Mouse (Mus musculus) heart, embryonic 16.5 days (tissue): Measurements from ENCODE around the gene Hlcs. TPM values are rescaled to one million over a fixed set of nuclear protein-coding genes. Genes with fewer than 3 reads are reported as not detected.
A peak's percentile ranks its signal among the peaks of the same experiment; 100 is the strongest.

ENCODE experiments used
- ATAC-seq: fragments of 200-750 bp; cut with Nextera tagmentation; replicated peaks from 2 replicates; pipeline ENCODE4 v1.8.0; 2017; ENCODE audit warnings: moderate number of reproducible peaks; ENCODE audit not compliant: insufficient read depth, low FRiP score; ENCODE audit errors: extremely low read depth
- H3K27ac ChIP-seq: fragments of 300-500 bp; sonication (generic); 2 replicates; pipeline ENCODE4 v1.5.1; 2014; ENCODE audit warnings: mild to moderate bottlenecking, low read length, control low read depth, moderate library complexity
- H3K27me3 ChIP-seq: fragments of 300-500 bp; sonication (generic); 2 replicates; pipeline ENCODE4 v1.6.1; 2014; ENCODE audit warnings: low read length, mixed read lengths; ENCODE audit not compliant: control insufficient read depth, insufficient read depth
- H3K36me3 ChIP-seq: fragments of 300-500 bp; sonication (generic); 2 replicates; pipeline ENCODE4 v1.6.1; 2014; ENCODE audit not compliant: control insufficient read depth, insufficient read depth
- H3K4me1 ChIP-seq: fragments of 300-500 bp; sonication (generic); 2 replicates; pipeline ENCODE4 v1.6.1; 2014; ENCODE audit warnings: low read length, mixed read lengths; ENCODE audit not compliant: control insufficient read depth, insufficient read depth
- H3K4me2 ChIP-seq: fragments of 300-500 bp; sonication (generic); 2 replicates; pipeline ENCODE4 v1.6.1; 2014; ENCODE audit warnings: low read depth, mild to moderate bottlenecking, control low read depth, low read length
- H3K4me3 ChIP-seq: fragments of 300-500 bp; sonication (generic); 2 replicates; pipeline ENCODE4 v1.5.1; 2014; ENCODE audit warnings: mild to moderate bottlenecking, control low read depth, low read length
- H3K9ac ChIP-seq: fragments of 300-500 bp; sonication (generic); 2 replicates; pipeline ENCODE4 v1.6.1; 2014; ENCODE audit warnings: low read length, control low read depth
- H3K9me3 ChIP-seq: fragments of 300-500 bp; sonication (generic); replicated peaks from 2 replicates; pipeline ENCODE4 v1.6.1; 2016; ENCODE audit warnings: low read length; ENCODE audit not compliant: control insufficient read depth
- WGBS: fragments of 180-500 bp; shearing (Covaris S2); extraction: QIAGEN DNeasy Blood & Tissue Kit; methylation state at CpG from one replicate; pipeline ENCODE4 v1.1.7; 2014; 5-methylcytosine and 5-hydroxymethylcytosine counted together
- polyA plus RNA-seq: library from polyadenylated mRNA; unstranded; fragments of >200 nt; fragmentation: Nextera tagmentation; extraction: Ambion mirVana; gene quantifications from 2 replicates; pipeline ENCODE4 v1.2.1, GENCODE M21; 2015

Gene Hlcs
- polyA plus RNA-seq, 1 experiment from 2014 or later, result 6.8 TPM

DNA sequence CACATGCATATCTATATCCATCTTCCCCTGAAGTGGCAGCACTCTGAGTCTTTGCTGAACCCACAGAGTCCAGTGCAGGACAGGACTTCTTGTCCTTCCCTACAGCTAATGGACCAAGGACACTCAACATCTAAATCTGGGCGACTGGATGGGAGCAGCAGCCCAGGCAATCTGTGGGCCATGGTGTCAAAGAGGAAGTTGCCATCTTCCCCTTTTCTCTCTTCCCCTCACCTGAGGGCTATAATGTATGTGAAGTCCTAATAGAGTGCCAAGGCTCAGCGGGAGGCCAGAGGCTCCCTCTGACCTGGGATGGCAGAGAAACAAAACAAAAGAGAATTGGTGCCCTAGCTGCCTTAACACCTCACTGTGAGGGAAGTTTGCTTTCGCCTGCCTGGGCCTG is 29.4 kb downstream of the Hlcs start:
- no peaks in the 10 kb centered on the region for H3K27me3 ChIP-seq
- no peak overlapping the region for H3K27ac ChIP-seq
- no peak for ATAC-seq
- no peak overlapping the region for H3K4me2 ChIP-seq
- WGBS, result 91% methylated on average over 3 of the region's 3 CpGs
- H3K4me3 ChIP-seq, result no peak overlapping the region
- no peaks in the 10 kb centered on the region for H3K4me1 ChIP-seq
- no peak overlapping the region for H3K9ac ChIP-seq
- 0 out of 2 replicates have a peak, but pooled peaks cover 5% of the 10 kb centered on the region for H3K9me3 ChIP-seq
- peaks cover 10% of the 10 kb centered on the region; the same call in 1 of the 2 replicates for H3K36me3 ChIP-seq

DNA sequence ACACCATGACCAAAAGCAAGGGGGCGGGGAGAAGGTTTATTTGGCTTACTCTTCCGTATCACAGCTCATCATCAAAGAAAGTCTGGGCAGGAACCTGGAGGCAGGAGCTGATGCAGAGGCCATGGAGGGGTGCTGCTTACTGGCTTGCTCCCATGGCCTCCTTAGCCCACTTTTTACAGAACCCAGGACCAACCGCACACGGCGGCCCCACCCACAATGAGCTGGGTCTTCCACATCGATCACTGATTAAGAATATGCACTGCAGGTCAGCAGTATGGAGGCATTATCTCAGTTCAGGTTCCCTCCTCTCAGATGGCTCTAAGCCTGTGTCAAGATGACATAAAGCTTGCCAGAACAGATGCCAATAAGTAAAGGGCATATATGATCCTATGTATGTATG is 42.5 kb downstream of the Hlcs start:
- H3K27ac ChIP-seq, result no peak overlapping the region
- H3K4me1 ChIP-seq, result peaks cover 2% of the 10 kb centered on the region; the same call in 1 of the 2 replicates
- ATAC-seq, result no peak
- no peak overlapping the region for H3K4me3 ChIP-seq
- no peaks in the 10 kb centered on the region for H3K27me3 ChIP-seq
- peaks cover 4% of the 10 kb centered on the region for H3K36me3 ChIP-seq
- no peak overlapping the region for H3K9ac ChIP-seq
- no peak overlapping the region for H3K4me2 ChIP-seq
- 0 out of 2 replicates have a peak, but pooled peaks cover 2% of the 10 kb centered on the region for H3K9me3 ChIP-seq
- whole genome bisulfite sequencing, result 78% methylated on average over 6 of the region's 6 CpGs

DNA sequence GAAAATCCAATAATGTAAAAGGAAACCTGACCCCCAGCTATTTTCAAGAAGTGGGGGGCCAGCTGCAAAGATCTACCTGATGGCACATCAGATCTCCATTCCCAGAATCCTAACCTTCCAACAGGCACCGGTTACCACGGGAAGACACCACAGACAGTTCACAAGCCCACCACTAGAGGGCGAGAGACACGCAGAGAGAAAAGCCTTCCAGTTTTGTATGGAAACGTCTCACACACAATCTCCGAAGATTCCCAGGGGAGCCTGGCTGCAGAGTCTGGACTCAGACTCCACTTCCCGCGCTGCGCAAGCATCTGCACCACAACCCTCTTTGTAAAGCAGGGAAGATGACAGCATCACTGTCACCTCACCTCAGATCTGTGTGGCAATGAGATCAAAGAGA is 43.7 kb downstream of the Hlcs start:
- Histone ChIP-seq H3K9me3 (0 out of 2 replicates have a peak, but pooled peaks cover 2% of the 10 kb centered on the region), H3K4me2 (peak overlapping the region; percentile 49; the same call in 1 of the 2 replicates), H3K4me1 (peaks cover 2% of the 10 kb centered on the region; the same call in 1 of the 2 replicates), H3K27me3 (no peaks in the 10 kb centered on the region), H3K9ac (no peak overlapping the region), H3K36me3 (peaks cover 3% of the 10 kb centered on the region), H3K4me3 (no peak overlapping the region; the same call in 1 of the 2 replicates), H3K27ac (no peak overlapping the region)
- peak; percentile 46 for ATAC-seq
- 4% methylated on average over 9 of the region's 9 CpGs for WGBS

DNA sequence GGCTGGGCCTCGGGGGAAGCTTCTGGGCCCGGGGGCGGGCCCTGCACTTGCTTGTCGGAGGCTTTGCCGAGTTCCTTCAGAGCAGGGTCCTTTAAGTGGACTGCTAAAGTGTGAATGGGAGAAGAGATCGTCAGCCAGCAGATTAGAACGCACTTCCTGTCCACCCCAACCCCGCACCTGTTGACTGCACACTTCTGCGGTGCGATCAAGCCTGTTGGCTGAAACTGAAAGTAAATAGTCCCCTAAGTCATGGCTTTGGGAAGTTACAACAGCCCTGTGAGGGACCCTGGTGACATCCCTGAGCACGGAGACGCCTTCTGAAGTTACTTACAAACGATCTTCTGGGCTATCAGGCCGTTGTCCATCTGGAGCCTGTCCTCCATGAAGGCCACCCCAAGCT is 45.2 kb downstream of the Hlcs start:
- Histone ChIP-seq H3K4me1 (peaks cover 2% of the 10 kb centered on the region; the same call in 1 of the 2 replicates), H3K27me3 (no peaks in the 10 kb centered on the region), H3K36me3 (no peaks in the 10 kb centered on the region), H3K27ac (no peak overlapping the region), H3K9ac (no peak overlapping the region), H3K4me2 (no peak overlapping the region), H3K9me3 (no peaks in the 10 kb centered on the region), H3K4me3 (no peak overlapping the region)
- ATAC-seq, result no peak
- 78% methylated on average over 14 of the region's 14 CpGs for WGBS

DNA sequence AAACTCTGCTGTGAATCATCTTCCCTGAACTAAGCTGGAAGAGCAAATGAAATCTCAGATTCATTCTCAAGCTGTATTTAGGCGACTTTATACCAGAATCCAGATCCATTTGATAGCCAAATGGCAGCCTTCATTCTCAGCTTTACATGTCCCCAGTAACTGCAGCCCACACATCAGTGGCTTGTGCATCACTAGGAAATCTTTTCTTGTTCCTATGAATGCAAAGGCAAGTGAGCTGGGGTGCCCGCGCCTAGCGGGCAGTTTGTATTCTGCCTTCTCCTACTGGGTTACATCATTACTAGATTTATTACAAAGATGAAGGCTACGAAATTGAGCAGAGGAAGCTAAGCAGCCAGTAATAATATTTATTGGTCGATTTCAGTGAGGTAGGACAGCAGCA is 48.8 kb downstream of the Hlcs start:
- H3K27me3 ChIP-seq, result no peaks in the 10 kb centered on the region
- H3K36me3 ChIP-seq, result no peaks in the 10 kb centered on the region
- ATAC-seq, result no peak
- no peaks in the 10 kb centered on the region for H3K9me3 ChIP-seq
- H3K4me1 ChIP-seq, result no peaks in the 10 kb centered on the region
- no peak overlapping the region for H3K4me2 ChIP-seq
- H3K27ac ChIP-seq, result no peak overlapping the region
- WGBS, result 81% methylated on average over 6 of the region's 6 CpGs
- no peak overlapping the region for H3K4me3 ChIP-seq
- no peak overlapping the region for H3K9ac ChIP-seq

DNA sequence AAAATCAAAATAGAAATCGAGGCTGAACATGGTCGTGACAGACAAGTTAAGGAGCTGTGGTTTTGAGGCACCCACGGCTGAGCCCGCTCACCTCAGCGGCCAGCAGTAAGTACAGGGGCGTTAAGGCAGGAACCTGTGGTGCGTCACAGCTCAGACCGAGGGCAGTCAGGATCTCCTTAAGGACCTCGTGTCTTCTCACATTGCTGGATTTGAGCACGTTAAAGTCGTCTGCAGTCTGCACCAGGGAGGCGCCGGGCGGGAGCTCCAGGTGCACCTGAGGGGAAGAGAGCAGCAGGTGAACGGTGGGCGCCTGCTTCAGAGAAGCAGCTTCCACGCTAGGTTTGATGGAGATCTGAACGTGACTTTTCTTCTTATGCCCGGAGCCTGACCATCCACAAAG is 50.9 kb downstream of the Hlcs start:
- Histone ChIP-seq H3K27me3 (no peaks in the 10 kb centered on the region), H3K27ac (no peak overlapping the region), H3K4me1 (no peaks in the 10 kb centered on the region), H3K4me3 (no peak overlapping the region), H3K9me3 (no peaks in the 10 kb centered on the region), H3K4me2 (no peak overlapping the region), H3K36me3 (no peaks in the 10 kb centered on the region), H3K9ac (no peak overlapping the region)
- ATAC-seq, result no peak
- WGBS, result 83% methylated on average over 19 of the region's 19 CpGs

DNA sequence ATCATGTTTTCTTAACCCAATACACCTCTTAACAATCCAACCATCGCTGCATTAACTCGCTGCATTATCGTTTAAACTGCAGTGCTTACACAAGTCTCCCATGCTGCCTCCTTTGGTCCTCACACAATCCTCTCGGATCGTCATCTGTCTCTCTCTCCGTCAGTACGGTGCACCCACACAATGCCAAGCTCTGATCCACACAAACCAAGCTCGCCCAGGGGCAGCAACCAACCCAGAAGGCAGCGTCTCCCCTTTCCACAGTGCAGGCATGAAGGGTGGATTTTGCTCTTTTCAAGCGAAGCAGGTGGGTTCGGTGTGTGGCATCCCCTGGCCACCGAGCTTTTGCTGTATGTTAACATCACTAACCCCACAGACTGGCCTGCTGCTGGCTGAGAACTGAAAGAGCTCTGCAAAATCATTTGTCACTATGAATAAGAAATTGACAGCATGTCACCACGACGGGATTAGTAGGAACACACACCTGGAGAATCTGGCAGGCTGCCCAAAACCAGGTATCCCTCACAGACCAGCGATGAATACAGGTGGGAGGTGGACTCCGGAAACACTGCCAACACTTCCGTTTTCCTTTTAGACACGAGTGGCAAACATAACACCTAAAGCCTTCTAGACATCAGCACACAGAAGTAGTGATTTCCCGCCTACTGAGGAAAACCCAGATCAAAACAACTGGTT is 52.3 kb downstream of the Hlcs start:
- H3K4me2 ChIP-seq, result no peak overlapping the region
- ATAC-seq, result no peak
- no peaks in the 10 kb centered on the region for H3K36me3 ChIP-seq
- WGBS, result 85% methylated on average over 19 of the region's 19 CpGs
- no peaks in the 10 kb centered on the region for H3K4me1 ChIP-seq
- no peak overlapping the region for H3K9ac ChIP-seq
- H3K9me3 ChIP-seq, result no peaks in the 10 kb centered on the region
- no peak overlapping the region for H3K27ac ChIP-seq
- no peaks in the 10 kb centered on the region for H3K27me3 ChIP-seq
- no peak overlapping the region for H3K4me3 ChIP-seq

DNA sequence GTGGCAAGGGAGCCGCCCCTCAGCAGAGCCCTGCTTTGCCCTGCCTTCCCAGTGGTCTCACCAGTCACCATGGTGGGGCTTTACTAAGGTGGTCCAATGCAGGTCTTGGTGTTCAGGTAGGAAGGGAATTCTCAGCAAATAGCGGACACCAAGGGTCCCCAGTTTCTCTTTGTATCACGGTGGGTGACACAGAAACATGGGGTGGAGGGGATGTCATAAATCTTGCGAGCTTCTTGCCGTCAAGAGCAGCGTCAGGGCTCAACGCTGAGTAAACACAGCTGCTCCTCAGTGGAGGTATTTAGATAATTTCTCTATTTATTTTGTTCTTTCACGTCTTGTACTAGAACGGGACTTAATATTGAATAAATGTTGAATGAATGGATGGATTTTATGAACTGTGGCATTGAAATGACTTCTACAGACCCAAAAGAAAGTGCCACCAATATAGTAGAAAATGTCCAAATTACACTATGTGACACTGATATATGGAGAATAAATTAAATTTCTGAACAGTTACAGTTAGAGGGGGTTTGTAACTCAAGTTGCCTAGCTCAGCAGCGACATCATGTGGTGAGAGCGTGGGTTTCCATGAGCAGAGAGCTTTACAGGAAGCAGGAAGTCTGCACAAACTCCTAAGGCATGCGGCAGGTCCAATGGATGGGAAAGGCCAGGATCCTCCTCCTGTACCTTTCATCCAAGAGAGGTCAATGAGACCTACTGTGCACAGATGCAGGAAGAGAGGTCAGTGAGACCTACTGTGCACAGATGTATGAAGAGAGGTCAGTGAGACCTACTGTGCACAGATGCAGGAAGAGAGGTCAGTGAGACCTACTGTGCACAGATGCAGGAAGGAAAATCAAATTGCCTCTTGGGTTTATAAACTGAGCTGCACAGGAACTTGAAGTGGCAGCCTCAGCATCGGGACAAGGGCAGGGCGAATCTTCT is 54.7 kb downstream of the Hlcs start:
- Histone ChIP-seq H3K9me3 (no peaks in the 10 kb centered on the region), H3K27me3 (no peaks in the 10 kb centered on the region), H3K27ac (no peak overlapping the region), H3K9ac (no peak overlapping the region), H3K36me3 (no peaks in the 10 kb centered on the region), H3K4me3 (no peak overlapping the region), H3K4me1 (peaks cover 2% of the 10 kb centered on the region; the same call in 1 of the 2 replicates), H3K4me2 (no peak overlapping the region)
- 0 out of 2 replicates have a peak, but pooled peaks have one; percentile 33 for ATAC-seq
- 59% methylated on average over 14 of the region's 14 CpGs for WGBS

DNA sequence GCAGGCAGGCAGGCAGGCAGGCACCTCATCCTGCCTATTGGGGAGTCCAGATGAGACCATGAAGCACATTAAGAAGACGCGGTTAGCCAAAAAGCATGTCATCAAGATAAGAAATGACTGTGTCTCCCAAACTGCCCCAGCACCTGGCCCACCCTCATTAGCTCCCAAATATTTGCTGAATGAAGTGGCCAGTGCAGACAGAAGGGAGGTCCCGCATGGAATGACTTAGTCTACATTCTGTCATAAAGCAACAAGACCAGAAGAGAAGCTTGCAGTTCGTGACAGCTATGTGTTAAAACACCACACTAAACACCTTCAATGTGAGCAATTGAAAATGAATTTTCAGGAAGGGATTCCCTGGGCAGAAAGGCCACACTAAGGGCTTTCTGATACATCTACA is 57.8 kb downstream of the Hlcs start:
- WGBS, result 79% methylated on average over 4 of the region's 4 CpGs
- H3K27ac ChIP-seq, result no peak overlapping the region

More for the DNA sequence above, 57.8 kb downstream of the Hlcs start:
- H3K9me3 ChIP-seq, result no peaks in the 10 kb centered on the region
- no peak overlapping the region for H3K4me3 ChIP-seq
- H3K9ac ChIP-seq, result no peak overlapping the region
- no peaks in the 10 kb centered on the region for H3K36me3 ChIP-seq
- peaks cover 2% of the 10 kb centered on the region; the same call in 1 of the 2 replicates for H3K4me1 ChIP-seq
- ATAC-seq, result no peak
- no peak overlapping the region for H3K4me2 ChIP-seq
- no peaks in the 10 kb centered on the region for H3K27me3 ChIP-seq
